Mouse (Mus musculus): Measurements from ENCODE around the gene Gm9747.

Gene Gm9747

GRCm38 (mm10) chr1:82253789-82254445, 21.0 kb downstream of the Gm9747 start:
- no peak for ATAC-seq (ENCODE audit: insufficient number of reproducible peaks, low FRiP score, low TSS enrichment)

GRCm38 (mm10) chr1:82257457-82257856, 24.5 kb downstream of the Gm9747 start:
- ATAC-seq (ENCODE audit: insufficient number of reproducible peaks, low FRiP score, low TSS enrichment): no peak

GRCm38 (mm10) chr1:82258331-82258730, 25.4 kb downstream of the Gm9747 start:
- no peak for ATAC-seq (ENCODE audit: insufficient number of reproducible peaks, low FRiP score, low TSS enrichment)

GRCm38 (mm10) chr1:82260055-82260454, 27.1 kb downstream of the Gm9747 start:
- ATAC-seq (ENCODE audit: insufficient number of reproducible peaks, low FRiP score, low TSS enrichment): no peak

- ATAC-seq (ENCODE audit: insufficient number of reproducible peaks, low FRiP score, low TSS enrichment): peak; percentile 62
Observed at GRCm38 (mm10) chr1:82261053-82261618, 28.2 kb downstream of the Gm9747 start.

- no peak for ATAC-seq (ENCODE audit: insufficient number of reproducible peaks, low FRiP score, low TSS enrichment)
Observed at GRCm38 (mm10) chr1:82261638-82262037, 28.7 kb downstream of the Gm9747 start.

- ATAC-seq (ENCODE audit: insufficient number of reproducible peaks, low FRiP score, low TSS enrichment): peak; percentile 66
Observed at GRCm38 (mm10) chr1:82262331-82262730, 29.4 kb downstream of the Gm9747 start.

GRCm38 (mm10) chr1:82267547-82267946, 34.6 kb downstream of the Gm9747 start:
- no peak for ATAC-seq (ENCODE audit: insufficient number of reproducible peaks, low FRiP score, low TSS enrichment)

GRCm38 (mm10) chr1:82272231-82272630, 39.3 kb downstream of the Gm9747 start:
- no peak for ATAC-seq (ENCODE audit: insufficient number of reproducible peaks, low FRiP score, low TSS enrichment)

- ATAC-seq (ENCODE audit: insufficient number of reproducible peaks, low FRiP score, low TSS enrichment): no peak
Observed at GRCm38 (mm10) chr1:82273529-82273928, 40.6 kb downstream of the Gm9747 start.

GRCm38 (mm10) chr1:82274361-82274760, 41.4 kb downstream of the Gm9747 start:
- no peak for ATAC-seq (ENCODE audit: insufficient number of reproducible peaks, low FRiP score, low TSS enrichment)

- ATAC-seq (ENCODE audit: insufficient number of reproducible peaks, low FRiP score, low TSS enrichment): no peak
Observed at GRCm38 (mm10) chr1:82279768-82280167, 46.9 kb downstream of the Gm9747 start.

GRCm38 (mm10) chr1:82281823-82282222, 48.9 kb downstream of the Gm9747 start:
- ATAC-seq (ENCODE audit: insufficient number of reproducible peaks, low FRiP score, low TSS enrichment): no peak

- peak; percentile 91 for ATAC-seq (ENCODE audit: insufficient number of reproducible peaks, low FRiP score, low TSS enrichment)
Observed at GRCm38 (mm10) chr1:82282992-82283611, 50.2 kb downstream of the Gm9747 start.

- ATAC-seq (ENCODE audit: insufficient number of reproducible peaks, low FRiP score, low TSS enrichment): 0 out of 2 replicates have a peak, but pooled peaks have one; percentile 17
Observed at GRCm38 (mm10) chr1:82283901-82284301, 51.0 kb downstream of the Gm9747 start.

GRCm38 (mm10) chr1:82284403-82284802, 51.5 kb downstream of the Gm9747 start:
- no peak for ATAC-seq (ENCODE audit: insufficient number of reproducible peaks, low FRiP score, low TSS enrichment)
